Mouse (Mus musculus) retina, postnatal 7 days (tissue): Measurements from ENCODE around the gene Ppp2r5c.

ENCODE experiments used
- DNase-seq: peaks from one replicate; pipeline ENCODE4 v3.0.0-alpha.2; 2012; ENCODE audit warnings: low read depth, low spot score

The Ppp2r5c gene

DNA sequence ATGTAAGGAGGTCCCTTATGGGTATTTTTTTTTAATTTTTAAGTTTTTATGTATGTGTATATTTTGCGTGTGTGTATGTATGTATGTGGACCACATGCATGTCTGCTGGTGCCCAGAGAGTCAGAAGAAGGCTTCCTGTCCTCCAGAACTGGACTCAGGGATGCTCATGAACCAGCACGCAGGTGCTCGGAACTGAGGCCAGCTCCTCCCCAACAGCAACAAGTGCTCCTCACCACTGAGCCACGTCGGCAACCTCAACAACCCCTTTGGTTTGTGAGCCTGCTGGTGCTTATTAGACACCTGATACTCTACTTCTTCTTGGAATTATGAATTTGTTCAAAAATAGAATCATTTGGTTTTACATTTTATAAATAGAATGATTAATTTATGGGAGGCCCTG is 39.9 kb downstream of the Ppp2r5c start:
- no peak for DNase-seq

DNA sequence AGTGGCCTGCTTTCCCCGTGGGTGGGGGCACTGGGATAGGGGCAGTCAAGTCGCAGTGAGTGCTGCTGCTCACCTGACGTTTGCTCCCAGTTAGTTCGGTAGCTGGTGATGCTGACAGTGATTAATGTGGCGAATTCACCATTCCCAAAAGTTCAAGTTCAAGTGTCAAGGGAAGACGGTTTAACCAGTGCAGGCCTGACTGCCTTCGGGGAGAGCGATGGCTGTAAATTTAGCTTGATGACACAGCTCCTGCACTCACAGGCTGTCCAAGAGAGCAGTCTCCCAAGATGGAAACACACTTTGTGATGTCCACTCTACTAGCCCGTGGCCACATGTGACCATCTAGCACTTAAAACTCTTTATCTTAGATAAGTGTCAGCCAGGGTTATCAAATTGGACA is 41.1 kb downstream of the Ppp2r5c start:
- DNase-seq: no peak

DNA sequence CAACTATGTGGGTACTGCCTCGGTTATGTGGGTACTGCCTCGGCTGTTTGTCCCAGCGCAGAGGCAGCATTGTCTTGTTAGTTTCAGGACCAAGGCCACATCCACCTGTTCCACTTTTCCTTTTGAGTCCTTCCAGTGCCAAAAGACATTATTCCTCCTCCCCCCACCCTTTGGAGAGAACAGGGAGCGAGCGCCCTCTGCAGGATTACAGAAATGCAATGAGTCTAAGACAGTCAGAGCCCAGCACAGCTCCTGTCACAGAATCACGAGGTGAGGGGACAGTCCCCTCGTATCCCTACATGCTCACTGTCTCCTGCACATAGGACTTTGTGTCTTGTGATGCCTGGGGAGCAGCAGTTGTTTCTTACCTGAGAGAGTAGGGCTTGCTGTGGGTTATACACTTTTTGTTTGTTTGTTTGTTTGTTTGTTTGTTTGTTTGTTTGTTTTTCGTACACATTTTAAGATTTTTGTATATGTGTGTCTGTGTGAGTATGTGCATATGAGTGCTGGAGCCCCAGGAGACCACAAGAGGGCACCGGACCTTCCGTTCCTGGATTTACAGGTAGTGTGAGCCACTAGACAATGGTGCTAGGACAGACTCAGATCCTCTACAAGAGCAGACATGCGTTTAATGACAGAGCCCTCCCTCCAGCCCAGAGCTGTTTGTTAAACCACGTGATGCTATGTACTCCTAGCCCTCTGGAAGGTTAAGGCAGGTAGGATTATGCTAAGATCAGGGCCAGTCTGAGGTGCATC is 43.2 kb downstream of the Ppp2r5c start:
- no peak for DNase-seq

DNA sequence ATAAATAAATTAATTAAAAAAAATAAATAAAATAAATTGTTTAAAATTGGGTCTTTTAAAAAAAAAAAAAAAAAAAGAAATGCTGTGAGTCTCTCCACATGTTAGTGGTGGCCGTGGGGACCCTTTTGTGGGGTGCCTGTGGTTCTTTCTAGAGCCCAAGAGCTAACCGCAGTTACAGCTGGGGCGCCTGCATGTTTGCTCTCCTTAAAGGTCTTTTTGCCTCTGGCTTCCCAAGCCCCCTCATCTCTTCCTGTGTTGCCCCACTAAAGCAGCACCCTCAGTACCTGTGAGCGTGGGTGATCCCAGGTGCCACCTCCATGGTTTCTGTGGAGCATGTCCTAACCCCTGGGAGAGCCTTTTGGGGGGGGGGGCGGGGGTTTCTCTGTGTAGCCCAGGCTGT is 45.5 kb downstream of the Ppp2r5c start:
- DNase-seq: no peak

DNA sequence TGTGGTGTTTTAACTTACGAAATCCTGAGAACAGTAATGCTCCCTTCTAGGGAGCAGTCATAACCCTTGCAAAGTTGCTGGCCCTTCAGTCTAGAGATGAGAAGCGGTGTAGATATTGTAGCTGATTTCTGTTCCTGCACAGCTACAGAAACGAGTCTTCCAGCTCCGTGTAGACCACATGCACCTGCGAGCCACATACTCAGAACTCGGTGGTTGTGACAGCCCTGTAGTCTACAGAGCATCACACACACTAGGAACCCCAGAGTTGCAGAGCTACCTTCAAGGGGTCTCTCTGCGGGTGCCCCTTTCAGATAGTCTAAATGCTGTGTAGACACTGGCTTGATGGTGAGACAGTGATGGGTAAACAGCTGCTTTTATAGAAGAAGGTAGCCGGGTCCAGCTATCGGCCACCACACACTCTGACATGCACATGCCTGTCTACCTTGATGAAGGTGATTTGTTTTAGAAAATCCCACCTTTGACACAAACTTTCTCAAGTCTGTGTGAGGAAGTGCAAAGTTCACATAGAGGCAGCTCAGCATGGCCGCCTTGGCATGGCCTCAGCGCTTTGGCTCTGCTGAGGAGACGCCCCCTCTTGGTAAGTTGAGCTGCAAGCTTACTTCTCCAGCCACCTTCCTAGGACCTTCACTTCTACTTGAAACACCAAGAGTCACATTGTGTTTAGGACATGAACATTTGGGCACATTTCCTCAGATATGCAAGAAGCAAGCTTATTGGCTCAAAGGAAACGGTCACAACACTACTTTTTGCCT is 46.9 kb downstream of the Ppp2r5c start:
- no peak for DNase-seq

DNA sequence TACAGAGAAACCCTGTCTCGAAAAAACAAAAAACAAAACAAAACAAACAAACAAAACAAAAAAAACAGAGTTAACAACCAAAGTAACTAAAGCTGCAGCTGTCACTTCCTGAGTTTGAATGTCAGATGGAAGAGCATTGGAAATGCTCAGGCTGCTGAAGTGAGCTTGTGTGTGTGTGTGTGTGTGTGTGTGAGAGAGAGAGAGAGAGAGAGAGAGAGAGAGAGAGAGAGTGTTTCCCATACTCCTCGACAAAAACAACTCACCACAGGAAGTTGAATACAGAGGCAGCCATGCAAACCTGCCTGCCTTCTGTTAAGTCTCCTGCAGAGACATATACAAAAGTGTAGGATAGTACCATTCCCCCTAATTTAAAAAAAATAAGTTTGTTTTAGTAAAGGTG is 47.9 kb downstream of the Ppp2r5c start:
- no peak for DNase-seq

DNA sequence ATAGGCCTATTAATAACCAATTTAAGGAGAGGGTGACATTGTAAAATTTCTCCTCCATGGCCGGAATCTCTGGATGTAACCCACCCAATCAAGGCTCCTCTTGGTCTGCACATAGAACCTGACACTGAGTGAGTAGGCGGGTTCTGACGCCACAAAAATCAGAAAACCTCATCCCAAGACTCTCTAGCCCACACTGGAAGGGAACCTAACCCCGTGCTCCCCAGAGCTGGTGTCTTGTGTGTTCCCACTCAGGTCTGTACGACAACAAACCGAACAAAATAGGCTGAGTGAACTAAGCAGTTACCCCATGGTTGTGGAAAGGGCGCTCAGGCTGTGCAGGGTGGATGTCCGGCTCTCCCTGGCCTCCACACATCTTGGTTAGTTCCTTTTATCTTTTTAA is 48.3 kb downstream of the Ppp2r5c start:
- DNase-seq: no peak

DNA sequence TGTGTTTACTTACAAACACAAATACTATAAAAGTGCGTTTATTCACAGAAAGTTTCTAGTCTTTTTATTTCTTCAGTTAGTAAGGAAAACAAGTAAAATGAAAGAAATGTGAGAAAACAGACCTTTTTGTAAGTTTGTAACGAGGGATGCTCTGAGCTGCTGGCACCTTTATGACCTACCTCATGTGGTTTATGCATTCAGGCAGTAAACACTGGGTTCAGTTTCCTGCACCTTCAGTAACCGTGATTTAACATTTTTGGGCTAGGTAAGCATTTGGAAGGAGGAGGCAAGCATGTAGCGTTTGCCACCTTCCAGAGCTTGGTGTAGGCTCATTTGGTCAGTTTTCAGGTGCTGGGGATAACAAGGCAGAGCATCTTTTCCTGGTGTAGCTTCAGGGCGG is 49.1 kb downstream of the Ppp2r5c start:
- no peak for DNase-seq

DNA sequence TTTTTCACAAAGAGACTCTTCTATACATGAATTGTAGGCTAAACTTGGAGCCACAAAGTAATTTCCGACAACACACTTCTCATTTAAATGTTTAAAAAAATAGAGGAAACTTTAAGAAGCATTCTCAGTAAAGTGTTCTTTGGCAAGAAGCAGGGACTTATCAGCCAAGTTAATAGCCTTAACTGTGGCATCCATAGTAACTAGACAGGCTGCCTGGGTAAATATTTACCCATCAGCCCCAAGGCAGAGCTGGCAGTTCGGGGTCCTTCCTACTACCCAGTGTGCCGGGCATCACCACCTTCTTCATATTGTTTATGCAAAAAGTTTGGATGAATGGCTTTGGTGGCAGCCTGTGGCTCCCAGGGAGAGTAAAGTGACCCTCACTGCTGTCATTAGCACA is 50.1 kb downstream of the Ppp2r5c start:
- no peak for DNase-seq

DNA sequence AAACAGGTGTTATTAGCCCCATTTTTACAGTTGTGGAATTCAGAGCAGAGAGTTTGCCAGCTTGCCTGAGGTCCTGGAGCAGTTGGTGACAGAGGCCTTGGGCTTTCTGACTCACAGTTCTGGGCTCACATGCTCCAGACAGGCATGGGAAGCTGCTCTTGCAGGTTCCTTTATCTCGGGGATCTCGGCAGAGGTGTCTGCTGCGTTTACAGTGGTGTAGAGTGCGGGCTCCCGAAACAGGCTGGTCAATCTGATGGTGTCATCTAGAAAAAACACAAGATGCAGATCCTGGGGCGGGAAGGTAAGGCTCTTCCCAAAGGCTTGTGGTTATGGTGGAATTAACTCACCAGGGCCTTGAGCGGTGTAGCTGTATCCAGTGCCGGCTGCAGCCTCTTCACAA is 50.6 kb downstream of the Ppp2r5c start:
- DNase-seq: no peak

DNA sequence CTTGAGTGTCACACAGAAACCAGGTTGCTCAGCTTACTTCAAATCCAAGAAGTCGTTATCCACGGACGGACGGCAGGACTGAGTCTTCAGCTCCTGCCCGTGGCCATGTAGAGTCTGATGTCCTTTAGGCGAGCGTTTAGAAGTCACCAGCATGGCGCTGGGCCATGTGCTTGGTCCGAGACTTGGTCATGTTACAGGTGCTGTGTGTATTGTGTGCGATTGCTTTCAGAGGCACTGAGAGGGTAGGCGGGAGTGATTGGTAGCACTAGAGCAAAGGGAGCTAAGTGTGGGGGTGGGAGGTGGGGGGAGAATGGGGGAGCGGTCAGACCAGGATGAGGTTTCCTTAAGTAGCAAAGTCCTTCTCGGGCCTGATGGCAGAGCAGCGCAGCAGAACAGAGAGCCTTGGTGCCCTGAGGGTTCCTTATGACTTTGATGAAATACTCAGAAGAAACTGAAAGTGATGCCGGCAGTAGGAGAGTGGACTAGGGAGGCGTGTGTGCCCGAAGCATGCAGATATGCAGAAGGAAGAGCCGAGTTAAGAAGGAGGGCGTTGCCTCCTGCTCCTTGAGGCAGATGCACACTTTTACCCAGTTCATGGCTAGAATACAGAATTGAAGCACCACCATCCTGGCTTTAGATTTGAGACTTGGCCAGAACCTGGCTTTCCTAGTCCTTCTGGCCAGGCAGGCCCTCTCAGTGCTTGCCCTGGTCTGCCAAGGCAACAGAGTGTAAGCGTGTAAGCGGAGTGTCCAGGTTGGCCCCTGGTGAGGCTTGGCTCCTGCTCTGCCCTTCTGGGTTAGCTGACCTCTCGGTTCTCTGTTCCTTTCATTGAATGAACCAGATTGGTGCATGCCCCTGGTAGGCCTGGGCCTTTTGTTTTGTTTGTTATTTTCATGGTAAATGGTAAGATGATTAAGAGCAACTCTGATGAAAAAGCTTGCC is 51.6 kb downstream of the Ppp2r5c start:
- DNase-seq: no peak

DNA sequence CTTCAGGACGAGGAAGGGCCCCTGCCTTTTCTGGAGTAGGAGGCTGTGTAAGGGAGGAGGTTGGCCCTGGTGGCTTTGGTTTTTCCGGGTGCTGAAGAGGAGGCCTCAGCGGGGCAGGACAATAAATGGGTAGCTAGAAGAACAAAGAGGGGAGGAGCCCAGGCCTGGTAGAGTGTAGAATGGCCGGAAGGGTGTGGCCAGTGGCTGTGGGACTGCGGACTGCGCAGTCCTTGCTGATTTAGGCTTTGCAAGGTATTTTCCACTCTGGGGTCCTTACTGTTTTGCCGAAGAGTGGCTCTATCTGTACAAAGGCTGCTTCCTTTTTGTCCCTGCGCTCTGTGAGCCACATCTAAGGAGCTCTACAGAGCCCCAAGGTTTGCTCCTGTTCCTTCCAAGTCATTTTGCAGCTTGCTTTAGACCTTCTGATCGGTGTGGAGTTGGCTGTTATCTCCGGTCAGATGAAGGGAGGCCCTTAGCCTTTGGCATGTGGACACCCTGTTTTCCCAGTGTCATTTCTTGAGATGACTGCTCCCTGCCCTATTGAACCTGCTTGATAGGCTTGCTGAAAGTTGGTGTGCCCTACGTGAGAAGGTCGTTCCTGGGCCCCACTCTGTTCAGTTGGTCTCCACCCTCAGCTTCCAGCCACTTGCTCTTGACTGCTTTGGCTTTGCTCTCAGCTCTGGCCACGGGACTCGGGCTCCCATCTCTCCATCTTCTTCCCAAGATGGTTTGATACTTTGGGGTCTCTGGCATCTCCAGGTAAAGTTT is 52.5 kb downstream of the Ppp2r5c start:
- no peak for DNase-seq

DNA sequence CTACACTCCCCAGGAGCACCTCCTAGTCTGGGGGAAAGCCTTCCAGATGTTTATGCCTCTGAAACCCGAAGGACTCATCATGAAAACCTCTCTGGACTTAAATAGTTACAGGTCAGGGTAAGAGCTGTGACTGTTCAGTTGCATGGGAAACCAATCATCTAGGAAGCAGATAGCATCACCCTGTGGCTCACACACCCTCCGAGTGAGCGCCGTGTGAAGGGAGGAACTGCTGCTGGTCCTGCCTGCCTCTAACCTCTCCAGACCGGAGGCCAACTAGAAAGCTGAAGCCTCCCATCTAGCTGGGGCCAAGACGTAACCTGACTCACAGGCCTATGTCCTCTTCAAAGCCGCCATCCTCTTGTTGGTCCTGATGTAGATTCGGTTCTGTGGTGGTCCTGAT is 53.2 kb downstream of the Ppp2r5c start:
- no peak for DNase-seq

DNA sequence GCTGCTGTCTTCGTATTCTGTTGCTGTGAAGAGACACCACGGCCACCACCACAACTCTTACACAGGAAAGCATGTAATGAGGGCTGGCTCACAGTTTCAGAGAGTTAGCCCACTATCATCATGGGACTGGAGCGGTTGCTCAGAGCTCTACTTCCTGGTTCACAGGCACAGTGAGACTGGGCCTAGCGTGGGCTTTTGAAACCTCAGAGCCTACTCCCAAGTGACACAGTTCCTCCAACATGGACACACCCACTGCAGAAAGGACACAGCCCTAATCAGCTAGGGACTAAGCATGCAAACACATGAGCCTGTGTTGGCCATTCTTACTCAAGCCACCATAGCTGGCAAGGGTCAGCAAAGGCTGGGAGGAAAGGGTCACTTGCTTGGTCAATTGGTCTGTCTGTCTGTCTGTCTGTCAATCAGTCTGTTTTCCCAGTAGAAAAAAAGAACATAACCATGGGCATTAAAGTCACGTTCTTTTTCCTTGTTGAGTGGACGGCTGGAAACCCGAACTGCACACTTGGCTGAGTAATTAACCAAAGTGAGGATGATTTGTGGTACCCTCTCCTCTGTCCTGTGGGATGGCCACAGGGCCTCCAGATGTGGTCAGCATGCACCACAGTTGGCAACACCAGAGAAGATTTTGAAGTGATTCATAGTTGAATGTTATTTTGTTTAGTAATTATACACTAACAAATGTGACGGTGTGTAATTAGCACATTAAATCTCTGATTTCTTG is 56.7 kb downstream of the Ppp2r5c start:
- DNase-seq: no peak

DNA sequence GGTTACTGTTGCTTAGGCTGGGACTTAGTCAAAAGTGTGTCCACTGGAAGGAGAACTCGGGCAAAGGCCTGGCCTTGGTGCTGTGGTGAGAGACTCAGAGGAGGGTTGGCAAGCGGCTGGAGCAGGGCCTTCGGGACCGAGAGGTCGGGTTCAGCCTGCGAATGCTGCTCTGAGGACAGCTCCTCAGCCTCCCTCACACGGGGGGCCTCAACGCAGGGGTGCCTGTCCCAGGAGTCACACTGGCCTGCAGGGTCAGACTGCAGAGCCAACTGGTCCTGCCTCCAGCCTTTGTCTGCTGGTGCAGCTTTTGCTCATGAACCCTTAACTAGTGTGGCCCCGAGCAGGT is 57.2 kb downstream of the Ppp2r5c start:
- no peak for DNase-seq

DNA sequence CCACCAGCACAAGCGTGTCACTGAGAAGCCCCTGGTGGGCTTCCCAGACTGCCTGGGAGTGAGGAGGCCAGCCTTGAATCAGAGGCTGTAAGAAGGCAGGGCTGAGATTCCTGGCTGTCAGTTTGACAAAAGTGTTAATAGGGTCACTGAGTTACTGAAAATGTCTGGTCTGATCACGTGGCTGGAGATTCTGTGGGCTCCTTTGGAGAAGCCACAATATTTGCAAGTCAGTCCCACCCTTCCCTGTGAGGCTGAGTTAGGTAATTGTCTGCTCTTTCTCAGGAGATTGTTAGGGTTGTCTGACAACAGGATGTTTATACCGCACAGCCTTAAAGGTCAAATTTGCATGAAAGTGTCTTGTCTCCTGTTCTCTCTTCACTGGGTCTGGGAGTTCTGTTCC is 57.9 kb downstream of the Ppp2r5c start:
- no peak for DNase-seq

DNA sequence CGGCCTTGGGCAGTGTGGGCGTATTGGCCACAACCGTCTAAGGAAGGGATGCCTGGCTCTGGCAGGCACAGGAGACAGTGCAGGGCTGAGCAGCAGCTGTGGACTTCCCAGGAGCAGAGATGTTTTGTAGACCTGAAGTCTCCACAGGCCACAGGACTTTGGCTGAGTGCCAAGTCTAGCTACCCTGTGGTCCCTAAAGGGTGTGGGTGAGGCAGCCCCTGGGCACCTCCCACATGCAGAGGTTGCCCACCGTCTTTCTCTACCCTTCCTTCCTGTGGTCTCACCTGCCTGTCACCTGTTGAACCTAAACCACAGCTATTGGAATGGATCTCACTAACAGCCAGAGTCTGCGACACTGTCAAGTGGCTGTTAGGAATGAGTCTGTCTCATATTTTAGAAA is 59.1 kb downstream of the Ppp2r5c start:
- no peak for DNase-seq

DNA sequence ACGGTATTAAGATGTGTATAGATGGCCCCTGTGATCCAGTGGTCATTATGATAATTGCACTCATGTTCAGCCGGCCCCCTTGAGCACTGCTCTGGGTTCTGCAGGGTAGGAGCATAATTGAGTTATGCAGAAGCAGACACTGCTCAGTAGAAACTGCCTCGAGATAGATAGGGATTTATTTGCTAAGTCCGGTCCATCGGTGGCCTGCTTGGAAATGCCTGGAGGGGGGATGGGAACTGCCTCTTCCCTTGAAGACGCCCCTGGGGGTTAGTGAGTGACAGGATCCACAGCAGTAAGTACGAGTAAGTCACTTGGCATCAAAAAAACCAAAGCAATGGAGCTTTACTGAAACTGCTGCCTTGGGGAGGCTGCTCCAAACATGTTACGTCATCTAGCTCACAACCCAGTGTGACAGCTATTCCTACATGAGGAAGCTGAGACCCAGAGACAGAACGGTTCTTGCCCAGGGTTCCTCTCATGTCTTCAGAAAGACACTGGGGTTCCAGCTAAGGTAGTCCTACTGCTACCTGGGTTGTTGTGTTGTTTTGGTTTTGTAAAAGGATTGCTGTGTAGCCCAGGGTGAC is 60.9 kb downstream of the Ppp2r5c start:
- DNase-seq: no peak

DNA sequence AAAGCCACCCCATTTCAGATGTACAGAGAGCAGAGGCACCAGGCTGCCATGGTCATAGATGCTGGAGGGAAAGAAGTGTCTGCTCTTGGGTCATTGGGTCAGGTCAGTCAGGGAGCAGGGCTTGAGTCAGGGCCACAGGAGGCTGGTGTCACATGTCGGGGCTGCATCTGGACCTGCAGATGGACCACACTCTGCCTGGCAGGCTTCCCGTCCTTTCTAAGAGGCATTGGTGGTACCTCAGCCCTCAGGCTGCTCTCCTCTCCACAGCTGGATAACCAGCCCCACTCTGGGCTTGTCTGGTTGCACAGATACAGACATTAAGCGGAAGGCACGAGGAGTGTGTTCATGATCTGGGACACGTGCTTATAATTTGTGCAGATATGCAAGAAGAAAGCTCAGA is 61.8 kb downstream of the Ppp2r5c start:
- no peak for DNase-seq

DNA sequence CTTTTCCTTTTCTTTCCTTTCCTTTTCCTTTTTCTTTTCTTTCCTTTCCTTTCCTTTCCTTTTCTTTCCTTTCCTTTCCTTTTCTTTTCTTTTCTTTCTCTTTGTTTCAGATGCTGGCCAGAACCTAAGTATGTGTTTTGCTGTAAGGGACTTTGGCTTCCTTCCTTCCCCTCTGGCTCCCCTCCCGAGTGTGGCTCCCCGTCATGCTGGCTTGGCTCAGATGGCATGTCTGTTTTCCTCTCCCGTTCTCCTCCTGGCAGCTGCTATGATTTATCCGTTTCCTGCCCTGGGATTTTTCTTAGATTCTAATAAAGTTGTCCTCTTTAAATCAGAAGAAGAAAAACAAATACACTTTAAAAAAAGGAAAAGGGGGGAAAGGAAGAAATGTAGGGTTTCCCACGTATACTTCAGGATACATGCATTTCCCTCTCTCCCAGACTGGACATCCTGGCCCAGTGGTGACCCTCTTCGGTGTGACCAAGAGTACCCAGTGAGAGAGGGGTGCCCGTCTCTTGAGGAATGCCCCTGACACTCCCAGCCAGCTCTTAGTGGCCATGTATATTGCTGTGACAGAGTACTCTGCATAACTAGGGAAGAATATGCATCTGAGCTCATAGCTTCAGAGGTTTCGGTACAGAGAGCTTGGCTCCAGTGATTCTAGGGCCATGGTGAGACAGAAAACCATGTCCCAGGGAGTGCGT is 63.4 kb downstream of the Ppp2r5c start:
- no peak for DNase-seq
